In the genomic region with DNA sequence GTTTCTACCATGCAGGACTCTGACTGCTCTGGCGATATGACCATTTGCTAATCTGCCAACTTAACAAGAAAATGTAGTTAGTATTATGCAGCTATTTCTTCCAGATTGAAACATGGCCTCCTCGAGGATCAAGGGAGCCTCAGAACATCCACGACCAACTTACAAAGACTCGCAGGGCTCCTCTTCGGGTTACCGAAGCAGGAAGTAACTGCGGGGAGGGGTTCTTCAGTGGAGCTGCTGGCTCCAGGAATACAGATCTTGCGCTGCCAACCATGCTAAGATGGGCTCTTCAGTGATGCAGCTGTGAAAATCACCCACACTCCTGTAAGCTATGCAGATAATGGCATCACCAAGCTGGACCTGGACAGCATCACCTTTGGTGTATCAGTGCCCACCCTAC, we compare ENCODE assay signal across 22 mouse cellular contexts.
"Had no signal": no experiment of that assay in that cellular context is flagged by ENCODE, and none has a peak within 500 bp of the region (broad histone marks: within the 10 kb centered on the region; RNA-seq: fewer than 3 reads in every experiment).

No protein-coding gene starts in this region.

- H3K4me3 ChIP-seq: intestine, embryonic 15.5 days; kidney, embryonic 15.5 days; left cerebral cortex, adult 2 months; limb, embryonic 12.5 days; liver, embryonic 12.5 days; liver, embryonic 15.5 days; lung, embryonic 15.5 days; midbrain, embryonic 12.5 days; midbrain, embryonic 15.5 days; myocyte; stomach, embryonic 15.5 days had no signal

- ATAC-seq: intestine, embryonic 15.5 days; liver, embryonic 12.5 days; midbrain, embryonic 15.5 days had no signal

- H3K27me3 ChIP-seq: intestine, embryonic 15.5 days; kidney, embryonic 15.5 days; limb, embryonic 12.5 days; liver, embryonic 12.5 days; liver, embryonic 15.5 days; lung, embryonic 15.5 days; midbrain, embryonic 12.5 days; midbrain, embryonic 15.5 days; stomach, embryonic 15.5 days had no signal

- H3K36me3 ChIP-seq: intestine, embryonic 15.5 days; liver, embryonic 12.5 days; liver, embryonic 15.5 days; lung, embryonic 15.5 days; midbrain, embryonic 15.5 days; stomach, embryonic 15.5 days had no signal

- H3K9ac ChIP-seq: intestine, embryonic 15.5 days; kidney, embryonic 15.5 days; limb, embryonic 12.5 days; liver, embryonic 12.5 days; liver, embryonic 15.5 days; lung, embryonic 15.5 days; midbrain, embryonic 12.5 days; midbrain, embryonic 15.5 days; stomach, embryonic 15.5 days had no signal

- H3K9me3 ChIP-seq: intestine, embryonic 15.5 days; kidney, embryonic 15.5 days; limb, embryonic 12.5 days; liver, embryonic 12.5 days; liver, embryonic 15.5 days; lung, embryonic 15.5 days; midbrain, embryonic 12.5 days; midbrain, embryonic 15.5 days; stomach, embryonic 15.5 days had no signal

- H3K4me2 ChIP-seq: intestine, embryonic 15.5 days; kidney, embryonic 15.5 days; limb, embryonic 12.5 days; liver, embryonic 12.5 days; liver, embryonic 15.5 days; lung, embryonic 15.5 days; midbrain, embryonic 12.5 days; midbrain, embryonic 15.5 days; stomach, embryonic 15.5 days had no signal

- DNase-seq: kidney, adult 11 months; kidney, adult 8-10 months; kidney, postnatal 10 days; kidney, postnatal 36 days; layer of hippocampus, postnatal 36 days; liver; lung, adult 18-20 months; lung, postnatal 14 days; lung, postnatal 4 days; right cerebral cortex, postnatal 4 days; thymus, postnatal 4 days had no signal

- H3K4me1 ChIP-seq: midbrain, embryonic 15.5 days had no signal

- H3K27ac ChIP-seq: intestine, embryonic 15.5 days; kidney, embryonic 15.5 days; left cerebral cortex, adult 2 months; limb, embryonic 12.5 days; liver, embryonic 15.5 days; lung, embryonic 15.5 days; midbrain, embryonic 12.5 days; midbrain, embryonic 15.5 days; stomach, embryonic 15.5 days had no signal
